Mouse (Mus musculus): ENCODE data around the gene Th.

DNA sequence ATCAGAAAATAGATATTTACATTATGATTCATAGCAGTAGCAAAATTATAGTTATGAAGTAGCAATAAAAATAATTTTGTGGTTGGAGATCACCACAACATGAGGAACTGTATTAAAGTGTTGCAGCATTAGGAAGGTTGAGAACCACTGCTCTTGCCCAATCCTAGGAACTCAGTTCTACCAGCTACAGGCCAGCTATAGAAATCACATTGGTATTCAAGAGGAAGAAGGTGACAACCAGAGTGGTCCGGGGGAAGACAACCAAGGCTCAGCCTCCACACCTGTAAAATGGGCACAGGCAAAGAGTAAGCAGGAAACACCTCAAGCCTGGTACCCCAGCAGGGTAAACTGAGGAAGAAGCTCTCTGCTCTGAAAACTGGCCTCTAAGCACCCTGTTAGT is 27.9 kb upstream of the Th start:
- TF ChIP-seq CTCF (IDR thresholded peaks at IDR 0.05; ENCODE audit: extremely low read depth, insufficient read depth, low read length), result no peak
- TF ChIP-seq POLR2A (IDR thresholded peaks at IDR 0.05; ENCODE audit: extremely low read depth, insufficient read depth, low read length), result no peak
